Mouse (Mus musculus): ENCODE results near the gene Racgap1. TPM values are rescaled to one million over a fixed set of nuclear protein-coding genes. Genes with fewer than 3 reads are reported as not detected.
A peak's percentile ranks its signal among the peaks of the same experiment; 100 is the strongest.

The Racgap1 gene
- total RNA-seq, 2 experiments from 2014 or later = 248 to 292 TPM

- ATAC-seq (replicated peaks; ENCODE audit: low FRiP score, poor library complexity, severe bottlenecking) = peak; percentile 70
Measured at GRCm38 (mm10) chr15:99596056-99596687, 55.3 kb downstream of the Racgap1 start.

- ATAC-seq (replicated peaks; ENCODE audit: low FRiP score, poor library complexity, severe bottlenecking) = no peak
Measured at GRCm38 (mm10) chr15:99594951-99595350, 56.5 kb downstream of the Racgap1 start.

GRCm38 (mm10) chr15:99592877-99593276 lies 58.6 kb downstream of the Racgap1 start:
- ATAC-seq (replicated peaks; ENCODE audit: low FRiP score, poor library complexity, severe bottlenecking) = no peak

- ATAC-seq (replicated peaks; ENCODE audit: low FRiP score, poor library complexity, severe bottlenecking) = no peak
Measured at GRCm38 (mm10) chr15:99592177-99592576, 59.3 kb downstream of the Racgap1 start.

GRCm38 (mm10) chr15:99590429-99591084 lies 60.9 kb downstream of the Racgap1 start, which contains the start of gene Aqp5:
Aqp5 (plus strand) TSS chr15:99590782.
- ATAC-seq (replicated peaks; ENCODE audit: low FRiP score, poor library complexity, severe bottlenecking) = no peak

- ATAC-seq (replicated peaks; ENCODE audit: low FRiP score, poor library complexity, severe bottlenecking) = no peak
Measured at GRCm38 (mm10) chr15:99589704-99590103, 61.8 kb downstream of the Racgap1 start.

- ATAC-seq (replicated peaks; ENCODE audit: low FRiP score, poor library complexity, severe bottlenecking) = no peak
Measured at GRCm38 (mm10) chr15:99589237-99589636, 62.2 kb downstream of the Racgap1 start.

- ATAC-seq (replicated peaks; ENCODE audit: low FRiP score, poor library complexity, severe bottlenecking) = no peak
Measured at GRCm38 (mm10) chr15:99586525-99586924, 64.9 kb downstream of the Racgap1 start.

GRCm38 (mm10) chr15:99585741-99586140 lies 65.7 kb downstream of the Racgap1 start:
- no peak for ATAC-seq (replicated peaks; ENCODE audit: low FRiP score, poor library complexity, severe bottlenecking)

- no peak for ATAC-seq (replicated peaks; ENCODE audit: low FRiP score, poor library complexity, severe bottlenecking)
Measured at GRCm38 (mm10) chr15:99584407-99585202, 66.9 kb downstream of the Racgap1 start.

- no peak for ATAC-seq (replicated peaks; ENCODE audit: low FRiP score, poor library complexity, severe bottlenecking)
Measured at GRCm38 (mm10) chr15:99583463-99584344, 67.8 kb downstream of the Racgap1 start.

- no peak for ATAC-seq (replicated peaks; ENCODE audit: low FRiP score, poor library complexity, severe bottlenecking)
Measured at GRCm38 (mm10) chr15:99578802-99579485, 72.5 kb downstream of the Racgap1 start, which contains the start of gene Aqp2. Aqp2 (plus strand) TSS chr15:99579055.

Other genes with a start within 250 kb of the Racgap1 start
- gene Nckap5l, start 193.9 kb downstream of the Racgap1 start, total RNA-seq (2015; ENCODE audit: low replicate concordance) = 0.84 TPM in 1 of 2 replicates, not detected in the other
- gene Nckap5l, start 193.9 kb downstream of the Racgap1 start, total RNA-seq (2017; ENCODE audit: low replicate concordance) = not detected in 2 replicates
- 1.3 and 1.4 TPM in 2 replicates for gene Bcdin3d, start 176.9 kb downstream of the Racgap1 start, total RNA-seq (2015; ENCODE audit: low replicate concordance)
- 0.51 and 1.3 TPM in 2 replicates for gene Bcdin3d, start 176.9 kb downstream of the Racgap1 start, total RNA-seq (2017; ENCODE audit: low replicate concordance)
- not detected in 2 replicates for gene Faim2, start 123.5 kb downstream of the Racgap1 start, total RNA-seq (2015; ENCODE audit: low replicate concordance)
- 0.38 TPM in 1 of 2 replicates, not detected in the other for gene Faim2, start 123.5 kb downstream of the Racgap1 start, total RNA-seq (2017; ENCODE audit: low replicate concordance)
- not detected in 2 replicates for gene Aqp2, start 72.6 kb downstream of the Racgap1 start, total RNA-seq (2015; ENCODE audit: low replicate concordance)
- gene Aqp2, start 72.6 kb downstream of the Racgap1 start, total RNA-seq (2017; ENCODE audit: low replicate concordance) = not detected in 2 replicates
- not detected in 2 replicates for gene Aqp5, start 60.9 kb downstream of the Racgap1 start, total RNA-seq (2015; ENCODE audit: low replicate concordance)
- gene Aqp5, start 60.9 kb downstream of the Racgap1 start, total RNA-seq (2017; ENCODE audit: low replicate concordance) = not detected in 2 replicates
- not detected in 2 replicates for gene Aqp6, start 50.3 kb downstream of the Racgap1 start, total RNA-seq (2015; ENCODE audit: low replicate concordance)
- not detected in 2 replicates for gene Aqp6, start 50.3 kb downstream of the Racgap1 start, total RNA-seq (2017; ENCODE audit: low replicate concordance)
- not detected in 2 replicates for gene Asic1, start 18.7 kb upstream of the Racgap1 start, total RNA-seq (2015; ENCODE audit: low replicate concordance)
- gene Asic1, start 18.7 kb upstream of the Racgap1 start, total RNA-seq (2017; ENCODE audit: low replicate concordance) = not detected in 2 replicates
- 15.5 and 18.0 TPM in 2 replicates for gene Smarcd1, start 50.5 kb upstream of the Racgap1 start, total RNA-seq (2015; ENCODE audit: low replicate concordance)
- gene Smarcd1, start 50.5 kb upstream of the Racgap1 start, total RNA-seq (2017; ENCODE audit: low replicate concordance) = 5.3 and 9.7 TPM in 2 replicates
- gene Gm17349, start 53.8 kb upstream of the Racgap1 start, total RNA-seq (2015; ENCODE audit: low replicate concordance) = not detected in 2 replicates
- not detected in 2 replicates for gene Gm17349, start 53.8 kb upstream of the Racgap1 start, total RNA-seq (2017; ENCODE audit: low replicate concordance)
- 2.1 and 2.9 TPM in 2 replicates for gene Gpd1, start 65.9 kb upstream of the Racgap1 start, total RNA-seq (2015; ENCODE audit: low replicate concordance)
- 5.4 and 8.2 TPM in 2 replicates for gene Gpd1, start 65.9 kb upstream of the Racgap1 start, total RNA-seq (2017; ENCODE audit: low replicate concordance)
- 11.3 and 15.5 TPM in 2 replicates for gene Cox14, start 74.0 kb upstream of the Racgap1 start, total RNA-seq (2015; ENCODE audit: low replicate concordance)
- 7.1 and 17.1 TPM in 2 replicates for gene Cox14, start 74.0 kb upstream of the Racgap1 start, total RNA-seq (2017; ENCODE audit: low replicate concordance)
- 9.4 and 19.7 TPM in 2 replicates for gene Cers5, start 121.2 kb upstream of the Racgap1 start, total RNA-seq (2015; ENCODE audit: low replicate concordance)
- gene Cers5, start 121.2 kb upstream of the Racgap1 start, total RNA-seq (2017; ENCODE audit: low replicate concordance) = 3.3 and 7.6 TPM in 2 replicates
- 3.2 and 6.7 TPM in 2 replicates for gene Lima1, start 223.8 kb upstream of the Racgap1 start, total RNA-seq (2015; ENCODE audit: low replicate concordance)
- 2.1 and 5.3 TPM in 2 replicates for gene Lima1, start 223.8 kb upstream of the Racgap1 start, total RNA-seq (2017; ENCODE audit: low replicate concordance)

Measured in erythroid progenitor cell, adult 5-6 weeks (primary cell).